Mouse (Mus musculus): Measurements from ENCODE around the gene Ddost. TPM values are rescaled to one million over a fixed set of nuclear protein-coding genes. Genes with fewer than 3 reads are reported as not detected.

Gene Ddost
- polyA plus RNA-seq, 1 experiment from 2014 or later = 226 TPM

Small RNA genes lying within 50 kb of the gene (microRNA-seq; reads per million reads assigned to microRNA genes)
- gene Gm27646 = not detected
- 1.5 reads per million for gene Mir7019

Other genes with a start within 250 kb of the Ddost start
- 184 and 193 TPM in 2 replicates for gene Hp1bp3, start 88.4 kb upstream of the Ddost start, polyA plus RNA-seq (2016; fragmentation: Nextera tagmentation; extraction: Ambion mirVana)
- gene Sh2d5, start 54.3 kb upstream of the Ddost start, polyA plus RNA-seq (2016; fragmentation: Nextera tagmentation; extraction: Ambion mirVana) = 4.1 and 4.6 TPM in 2 replicates
- gene Kif17, start 54.3 kb upstream of the Ddost start, polyA plus RNA-seq (2016; fragmentation: Nextera tagmentation; extraction: Ambion mirVana) = 1.1 and 1.7 TPM in 2 replicates
- 82.7 and 87.3 TPM in 2 replicates for gene Pink1, start 21.6 kb downstream of the Ddost start, polyA plus RNA-seq (2016; fragmentation: Nextera tagmentation; extraction: Ambion mirVana)
- gene Cda, start 63.3 kb downstream of the Ddost start, polyA plus RNA-seq (2016; fragmentation: Nextera tagmentation; extraction: Ambion mirVana) = 4.3 and 4.9 TPM in 2 replicates
- 0.91 and 1.3 TPM in 2 replicates for gene Fam43b, start 91.8 kb downstream of the Ddost start, polyA plus RNA-seq (2016; fragmentation: Nextera tagmentation; extraction: Ambion mirVana)
- 15.6 and 15.8 TPM in 2 replicates for gene Mul1, start 129.9 kb downstream of the Ddost start, polyA plus RNA-seq (2016; fragmentation: Nextera tagmentation; extraction: Ambion mirVana)
- 9.2 and 11.7 TPM in 2 replicates for gene Camk2n1, start 149.6 kb downstream of the Ddost start, polyA plus RNA-seq (2016; fragmentation: Nextera tagmentation; extraction: Ambion mirVana)

Data from neural tube, embryonic 12.5 days (tissue).